Mouse (Mus musculus): ENCODE measurements around the gene Ctdspl.

The Ctdspl gene

GRCm38 (mm10) chr9:118926111-118926650, at the start of gene Ctdspl:
Gene Ctdspl, plus strand, starts transcription at chr9:118926453.
- peak; percentile 18 to 24 for DNase-seq (ENCODE audit: low spot score in 2 of 2)

DNA sequence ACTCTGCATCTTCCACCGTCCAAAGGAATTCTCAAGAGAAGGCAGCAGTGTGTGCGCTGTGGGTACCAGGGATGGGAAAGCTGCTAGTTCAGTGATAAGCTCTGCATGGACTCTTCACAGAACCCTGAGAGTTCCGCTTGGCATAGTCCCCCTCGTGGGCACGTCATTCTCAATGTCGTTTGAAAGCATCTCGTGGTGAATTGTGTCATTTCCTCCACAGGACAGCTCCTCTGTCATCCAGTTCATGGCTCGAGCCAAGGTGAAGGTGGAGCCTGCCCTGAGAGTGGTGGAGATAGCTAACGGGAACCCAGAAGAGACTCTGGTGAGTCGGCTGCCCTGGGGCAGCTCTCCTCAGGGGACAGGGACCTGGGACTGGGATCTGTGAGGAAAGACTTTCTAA, 49.4 kb upstream of the Ctdspl start:
- DNase-seq (ENCODE audit: low spot score in 2 of 2), result no peak

DNA sequence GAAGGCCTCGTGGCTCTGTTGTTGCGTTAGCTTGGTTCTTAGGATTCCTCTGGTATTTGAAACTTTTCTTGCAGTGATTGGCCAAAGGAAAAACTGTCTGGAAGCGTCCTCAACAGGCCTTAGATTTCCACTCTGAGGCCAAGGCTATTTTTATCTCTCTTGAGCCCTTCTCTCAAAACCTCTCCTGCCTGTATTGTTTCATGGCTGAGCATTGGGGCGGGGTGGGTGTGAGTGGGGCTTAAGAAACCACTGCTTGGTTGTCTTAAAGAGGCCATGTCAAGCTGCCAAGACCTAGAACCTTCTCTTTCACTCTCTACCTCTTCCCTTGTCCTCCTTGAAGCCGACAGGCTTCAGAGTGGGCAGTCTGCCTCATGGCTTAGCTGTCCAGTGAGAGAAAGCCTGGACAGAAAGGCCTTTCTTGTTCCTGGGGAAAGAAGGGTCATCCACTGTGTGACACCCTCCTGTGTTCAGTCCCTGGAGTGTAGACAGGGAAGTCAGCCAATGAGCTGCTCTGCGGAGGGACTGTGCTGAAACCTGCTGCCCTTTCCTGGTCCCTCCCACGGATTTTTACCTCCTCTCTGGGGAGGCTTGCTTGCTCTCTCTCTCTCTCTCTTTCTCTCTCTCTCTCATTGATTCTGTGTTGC, 48.8 kb upstream of the Ctdspl start:
- no peak for DNase-seq (ENCODE audit: low spot score in 2 of 2)

DNA sequence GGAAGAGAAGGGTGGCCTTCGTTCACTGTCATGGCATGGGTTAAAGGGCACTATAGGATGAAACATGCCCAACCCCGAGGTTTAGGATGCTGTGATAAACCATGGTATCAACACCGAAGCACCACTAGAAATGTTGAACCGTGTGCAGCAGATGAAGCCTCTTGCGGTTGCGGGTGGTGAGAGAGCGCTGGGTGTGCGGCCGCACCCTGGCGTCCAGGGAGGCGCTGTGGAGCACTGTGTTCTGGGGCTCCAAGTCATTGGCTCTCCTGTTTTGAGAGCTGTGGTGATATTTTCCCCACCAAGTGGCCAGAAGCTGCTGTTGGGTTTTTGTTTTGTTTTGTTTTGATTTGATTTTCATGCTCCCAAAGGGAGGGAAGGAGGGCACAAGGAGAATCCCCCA, 47.7 kb upstream of the Ctdspl start:
- DNase-seq (ENCODE audit: low spot score in 2 of 2), result no peak

- no peak for DNase-seq (ENCODE audit: low spot score in 2 of 2)
Observed at GRCm38 (mm10) chr9:118881281-118881945, 44.8 kb upstream of the Ctdspl start.

GRCm38 (mm10) chr9:118881946-118882284, 44.3 kb upstream of the Ctdspl start:
- DNase-seq (ENCODE audit: low spot score in 2 of 2), result no peak

DNA sequence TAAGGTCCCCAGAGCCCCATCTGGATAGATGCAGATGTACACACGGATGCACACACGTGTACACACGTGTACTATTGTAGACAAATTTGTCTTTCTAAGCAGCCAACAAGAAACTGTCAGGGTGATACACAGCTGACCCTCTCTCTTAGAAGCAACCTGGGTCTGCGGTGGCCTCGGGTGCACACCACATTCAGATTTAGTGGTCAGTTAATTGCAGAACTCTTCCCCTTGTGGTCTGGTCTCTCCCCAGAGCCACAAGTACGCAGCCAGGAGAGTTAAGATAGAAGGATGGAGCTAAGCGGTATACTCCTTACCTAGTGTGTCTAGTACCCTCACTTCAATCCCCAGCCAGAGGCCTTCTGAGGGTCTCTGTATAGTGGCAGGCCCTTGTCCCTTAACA, 43.1 kb upstream of the Ctdspl start:
- no peak for DNase-seq (ENCODE audit: low spot score in 2 of 2)

DNA sequence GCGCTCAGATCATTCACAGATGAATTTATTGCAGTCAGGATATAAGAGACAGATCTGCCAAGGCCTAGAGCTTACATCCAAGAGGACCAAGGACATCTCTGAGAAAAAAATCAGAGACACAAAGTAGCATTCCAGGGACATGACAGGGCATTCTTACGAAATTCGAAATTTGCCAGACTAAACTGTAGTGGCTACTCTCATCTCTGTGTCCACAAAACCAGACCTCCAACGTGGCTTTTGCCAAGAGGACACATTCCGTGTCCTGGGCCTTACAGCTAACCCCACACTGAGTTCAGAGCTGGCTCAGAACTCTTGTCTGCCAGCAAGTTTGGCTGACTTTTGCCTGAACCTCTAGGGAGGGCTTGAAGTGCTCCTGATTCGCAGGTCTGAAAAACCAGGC, 40.5 kb upstream of the Ctdspl start:
- DNase-seq (ENCODE audit: low spot score in 2 of 2), result no peak

DNA sequence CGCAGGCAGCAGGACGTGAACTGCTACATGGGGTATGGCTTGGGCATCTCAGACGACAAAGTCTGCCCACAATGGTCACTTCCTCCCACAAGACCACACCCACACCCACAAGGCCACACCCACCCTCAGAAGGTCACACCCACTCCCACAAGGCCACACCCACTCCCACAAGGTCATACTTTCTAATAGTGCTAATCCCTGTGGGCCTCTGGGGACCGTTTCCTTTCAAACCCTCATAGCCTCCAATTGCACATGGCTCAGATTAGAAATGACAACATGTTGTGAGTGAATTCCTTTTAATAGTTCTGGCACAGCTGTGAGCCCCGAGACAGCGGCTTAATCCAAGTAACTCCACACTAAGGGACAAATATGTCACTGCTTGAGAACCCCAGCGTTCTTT, 39.1 kb upstream of the Ctdspl start:
- no peak for DNase-seq (ENCODE audit: low spot score in 2 of 2)

- no peak for DNase-seq (ENCODE audit: low spot score in 2 of 2)
Observed at GRCm38 (mm10) chr9:118887734-118888133, 38.5 kb upstream of the Ctdspl start.

DNA sequence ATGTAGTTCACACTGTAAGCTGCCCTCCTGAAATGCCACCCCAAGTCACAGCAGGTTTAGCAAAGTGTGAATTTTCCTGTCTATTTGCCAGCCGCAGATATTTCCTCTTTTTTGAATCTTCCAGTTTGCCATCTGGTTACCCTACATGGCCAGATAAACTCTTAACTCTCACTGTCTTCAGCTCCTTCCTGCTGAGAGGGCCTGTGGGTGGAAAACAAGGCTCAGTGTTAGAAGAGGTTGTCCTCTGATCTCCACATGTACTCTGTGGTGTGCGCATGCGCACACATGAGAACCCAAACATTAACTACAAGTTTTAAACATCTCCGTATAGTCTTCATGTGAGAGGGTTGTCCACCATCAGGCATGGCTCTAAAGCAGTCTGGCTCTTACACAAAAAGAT, 36.1 kb upstream of the Ctdspl start:
- DNase-seq (ENCODE audit: low spot score in 2 of 2), result no peak

DNA sequence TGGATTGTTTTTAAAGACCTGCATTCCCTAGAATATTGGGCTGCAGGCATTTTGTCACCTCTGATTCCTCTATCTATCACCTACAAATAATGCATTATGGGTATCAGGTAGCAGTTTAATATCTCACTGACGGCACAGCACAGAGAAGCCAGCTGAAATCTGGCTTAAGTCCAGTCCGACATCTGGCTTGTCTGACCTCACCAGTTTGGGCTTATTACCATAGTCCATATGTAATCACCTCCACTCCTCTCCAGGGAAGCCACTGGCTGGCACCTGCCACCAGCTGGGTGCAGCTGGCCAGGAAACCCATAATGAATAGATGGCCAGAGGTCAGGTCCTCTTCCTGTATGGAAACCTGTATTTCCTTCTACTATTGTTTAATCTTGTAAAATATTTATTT, 35.6 kb upstream of the Ctdspl start:
- DNase-seq (ENCODE audit: low spot score in 2 of 2), result no peak

GRCm38 (mm10) chr9:118891068-118891467, 35.2 kb upstream of the Ctdspl start:
- DNase-seq (ENCODE audit: low spot score in 2 of 2), result no peak

DNA sequence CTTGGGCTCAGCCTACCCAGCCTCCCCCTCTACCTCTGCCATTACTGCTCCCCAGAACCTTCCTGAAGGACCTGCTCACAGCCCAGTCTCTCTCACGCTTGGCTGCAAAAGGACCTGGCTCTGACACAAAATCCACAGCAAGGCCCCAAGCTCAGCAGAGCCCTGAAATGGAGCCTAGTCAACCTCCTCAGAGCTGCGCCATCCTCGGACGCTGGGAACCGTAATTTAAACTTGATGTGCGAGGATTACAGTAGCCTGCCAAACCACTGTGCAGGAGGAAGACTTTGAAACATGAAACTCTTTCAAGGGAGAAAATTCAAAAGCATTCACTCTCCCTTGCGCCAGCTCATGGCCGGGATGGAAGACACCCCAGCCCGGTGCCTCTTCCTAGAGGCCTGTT, 34.7 kb upstream of the Ctdspl start:
- DNase-seq (ENCODE audit: low spot score in 2 of 2), result no peak

DNA sequence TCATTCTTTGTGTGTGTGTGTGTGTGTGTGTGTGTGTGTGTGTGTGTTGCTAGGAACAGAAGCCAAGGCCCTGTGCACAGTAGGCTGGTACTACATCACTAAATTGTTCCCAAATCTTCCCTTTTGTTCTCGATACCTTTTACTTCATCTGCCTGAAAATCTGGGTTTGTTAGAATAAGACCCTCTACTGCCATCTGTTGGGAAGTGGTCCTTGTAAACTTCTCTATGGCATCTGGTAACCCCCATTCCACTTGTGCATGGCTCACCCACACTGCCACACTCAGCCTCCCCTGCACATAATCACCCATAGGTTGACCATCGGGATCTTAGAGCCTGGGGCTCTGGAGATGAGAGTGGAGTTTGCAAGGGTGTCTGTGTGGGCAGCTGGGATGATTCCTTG, 31.2 kb upstream of the Ctdspl start:
- no peak for DNase-seq (ENCODE audit: low spot score in 2 of 2)

- DNase-seq (ENCODE audit: low spot score in 2 of 2), result no peak
Observed at GRCm38 (mm10) chr9:118900677-118901076, 25.6 kb upstream of the Ctdspl start.

DNA sequence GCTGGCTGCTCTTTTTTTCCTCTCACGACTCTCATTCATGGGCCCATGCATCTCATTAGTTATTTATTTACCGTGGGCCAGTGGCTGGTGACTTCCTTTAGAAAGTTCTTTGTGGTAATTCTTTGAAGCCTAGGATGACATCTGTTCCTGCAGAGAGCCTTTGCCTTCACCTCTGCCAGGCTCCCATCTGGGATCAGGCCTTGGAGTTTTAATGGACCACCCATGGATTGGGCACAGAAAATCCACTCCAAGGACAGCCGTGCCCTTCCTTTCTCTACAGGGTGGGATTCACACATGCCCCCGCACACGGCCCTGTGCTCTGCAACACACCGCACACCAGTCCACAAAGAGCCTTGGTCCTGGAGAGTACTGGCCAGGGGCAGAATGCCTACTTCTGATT, 24.3 kb upstream of the Ctdspl start:
- DNase-seq (ENCODE audit: low spot score in 2 of 2), result no peak

GRCm38 (mm10) chr9:118907934-118908620, 18.2 kb upstream of the Ctdspl start:
- peak; percentile 31 to 56 for DNase-seq (ENCODE audit: low spot score in 2 of 2)

DNA sequence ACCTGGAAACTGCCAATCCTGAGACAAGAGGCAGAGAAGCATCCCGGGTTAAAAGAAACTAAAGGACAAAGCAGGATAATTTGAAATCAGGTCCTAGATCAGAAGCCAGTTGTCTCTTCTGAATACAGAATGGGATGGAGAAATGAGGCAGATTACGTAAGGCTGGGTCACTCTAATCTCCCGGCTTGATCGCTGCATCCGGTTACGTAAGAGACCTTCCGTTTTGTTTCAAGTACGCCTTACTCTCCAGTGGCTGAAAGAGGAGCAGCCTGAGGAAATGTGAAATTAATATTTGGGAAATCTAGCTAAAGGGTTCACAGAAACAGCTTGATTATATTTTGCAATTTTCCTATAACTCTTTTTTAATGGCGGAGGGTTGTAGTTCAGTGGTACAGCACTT, 13.2 kb upstream of the Ctdspl start:
- DNase-seq (ENCODE audit: low spot score in 2 of 2), result no peak

DNA sequence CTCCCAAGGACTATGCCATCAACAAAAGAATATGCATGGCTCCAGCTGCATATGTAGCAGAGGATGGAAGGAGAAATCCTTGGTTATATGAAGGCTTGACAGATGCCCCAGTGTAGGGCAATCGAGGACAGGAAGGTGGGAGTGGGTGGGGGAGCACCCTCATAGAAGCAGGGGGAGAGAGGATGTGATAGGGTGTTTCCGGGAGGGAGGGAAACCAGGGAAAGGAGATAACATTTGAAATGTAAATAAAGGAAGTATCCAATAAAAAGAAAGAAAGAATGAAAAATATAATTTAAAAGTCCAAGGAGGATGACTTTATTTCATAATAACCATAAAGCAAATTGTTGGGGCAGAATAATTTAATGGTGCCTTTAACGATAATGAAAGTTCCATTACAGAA, 12.6 kb upstream of the Ctdspl start:
- no peak for DNase-seq (ENCODE audit: low spot score in 2 of 2)

- no peak for DNase-seq (ENCODE audit: low spot score in 2 of 2)
Observed at GRCm38 (mm10) chr9:118914589-118914988, 11.7 kb upstream of the Ctdspl start.

DNA sequence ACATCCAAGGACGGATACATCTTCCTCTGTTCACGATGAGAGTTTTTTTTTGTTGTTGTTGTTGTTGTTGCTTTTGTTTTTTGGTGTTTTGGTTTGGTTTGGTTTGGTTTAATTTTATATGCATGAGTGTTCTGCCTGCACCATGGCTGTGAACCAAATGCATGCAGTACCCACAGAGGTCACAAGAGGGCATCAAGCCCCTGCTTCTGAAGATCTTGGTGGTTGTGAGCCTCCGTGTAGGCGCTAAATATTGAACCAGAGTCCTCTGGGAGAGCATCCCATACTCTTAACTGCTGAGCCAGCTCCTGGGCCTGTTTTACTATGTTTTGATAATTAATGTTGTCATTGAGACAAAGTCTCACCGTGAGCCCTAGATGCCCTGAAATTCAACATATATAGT, 11.0 kb upstream of the Ctdspl start:
- DNase-seq (ENCODE audit: low spot score in 2 of 2), result no peak

- no peak for DNase-seq (ENCODE audit: low spot score in 2 of 2)
Observed at GRCm38 (mm10) chr9:118919672-118920186, 6.5 kb upstream of the Ctdspl start.
